Mouse (Mus musculus): ENCODE results near the gene Thtpa. TPM values are rescaled to one million over a fixed set of nuclear protein-coding genes. Genes with fewer than 3 reads are reported as not detected.

Gene Thtpa
- polyA plus RNA-seq, 1 experiment from 2014 or later: 10.5 TPM

GRCm38 (mm10) chr14:55105836-55106809 lies 11.5 kb downstream of the Thtpa start, which contains the start of gene Ap1g2:
Ap1g2 (minus strand) TSS chr14:55106593.
- WGBS: under 1% methylated on average over 39 of the region's 39 CpGs
- Histone ChIP-seq H3K4me3 (ENCODE audit: low read depth, low read length) (peak within 1 kb of the TSS; percentile 54), H3K9ac (ENCODE audit: low read depth, low read length) (peak within 1 kb of the TSS; percentile 70), H3K4me2 (peak within 1 kb of the TSS; percentile 82), H3K36me3 (ENCODE audit: control insufficient read depth, insufficient read depth, low read length) (peaks cover 3% of the 10 kb centered on the region), H3K27ac (ENCODE audit: low read depth, low read length) (peak within 1 kb of the TSS; percentile 35), H3K27me3 (replicated peaks; ENCODE audit: control insufficient read depth, insufficient read depth, low read length) (peaks cover 28% of the 10 kb centered on the region), H3K9me3 (ENCODE audit: control insufficient read depth, low read length) (no peaks in the 10 kb centered on the region), H3K4me1 (replicated peaks; ENCODE audit: control insufficient read depth, insufficient read depth, low read length) (peaks cover 16% of the 10 kb centered on the region; the same call in 1 of the 2 replicates)
- peak; percentile 92 for ATAC-seq (replicated peaks; ENCODE audit: low FRiP score)
- DNase-seq (ENCODE audit: low spot score): peak; percentile 87

DNA sequence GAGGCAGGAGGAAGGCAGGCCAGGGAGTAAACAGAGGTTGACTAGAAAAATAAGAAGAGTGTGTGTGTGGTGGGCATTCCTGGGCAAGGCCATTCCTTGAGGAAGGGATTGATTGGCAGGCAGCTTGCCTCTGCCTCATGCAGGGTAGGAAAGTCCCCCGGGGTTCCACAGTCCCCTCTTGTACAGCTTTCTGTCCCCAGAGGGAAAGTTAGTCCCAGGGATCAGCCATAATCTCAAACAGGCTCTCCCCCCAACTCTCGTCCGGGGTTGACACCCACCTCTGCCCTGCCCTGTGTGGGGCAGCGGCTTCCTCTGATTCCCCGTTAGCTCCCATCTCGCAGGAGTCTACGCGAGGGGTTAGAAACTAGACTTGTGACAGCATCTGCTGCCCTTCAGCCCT lies 12.4 kb downstream of the Thtpa start:
- H3K4me2 ChIP-seq: no peak overlapping the region
- ATAC-seq (replicated peaks; ENCODE audit: low FRiP score) (no peak), DNase-seq (ENCODE audit: low spot score) (no peak)
- H3K9me3 ChIP-seq (ENCODE audit: control insufficient read depth, low read length): no peaks in the 10 kb centered on the region
- peaks cover 3% of the 10 kb centered on the region; the same call in 1 of the 2 replicates for H3K36me3 ChIP-seq (ENCODE audit: control insufficient read depth, insufficient read depth, low read length)
- H3K4me3 ChIP-seq (ENCODE audit: low read depth, low read length): no peak overlapping the region
- H3K27ac ChIP-seq (ENCODE audit: low read depth, low read length): no peak overlapping the region; the same call in 1 of the 2 replicates
- no peak overlapping the region for H3K9ac ChIP-seq (ENCODE audit: low read depth, low read length)
- H3K27me3 ChIP-seq (replicated peaks; ENCODE audit: control insufficient read depth, insufficient read depth, low read length): peaks cover 35% of the 10 kb centered on the region
- 77% methylated on average over 8 of the region's 8 CpGs for WGBS
- peaks cover 16% of the 10 kb centered on the region; the same call in 1 of the 2 replicates for H3K4me1 ChIP-seq (replicated peaks; ENCODE audit: control insufficient read depth, insufficient read depth, low read length)

DNA sequence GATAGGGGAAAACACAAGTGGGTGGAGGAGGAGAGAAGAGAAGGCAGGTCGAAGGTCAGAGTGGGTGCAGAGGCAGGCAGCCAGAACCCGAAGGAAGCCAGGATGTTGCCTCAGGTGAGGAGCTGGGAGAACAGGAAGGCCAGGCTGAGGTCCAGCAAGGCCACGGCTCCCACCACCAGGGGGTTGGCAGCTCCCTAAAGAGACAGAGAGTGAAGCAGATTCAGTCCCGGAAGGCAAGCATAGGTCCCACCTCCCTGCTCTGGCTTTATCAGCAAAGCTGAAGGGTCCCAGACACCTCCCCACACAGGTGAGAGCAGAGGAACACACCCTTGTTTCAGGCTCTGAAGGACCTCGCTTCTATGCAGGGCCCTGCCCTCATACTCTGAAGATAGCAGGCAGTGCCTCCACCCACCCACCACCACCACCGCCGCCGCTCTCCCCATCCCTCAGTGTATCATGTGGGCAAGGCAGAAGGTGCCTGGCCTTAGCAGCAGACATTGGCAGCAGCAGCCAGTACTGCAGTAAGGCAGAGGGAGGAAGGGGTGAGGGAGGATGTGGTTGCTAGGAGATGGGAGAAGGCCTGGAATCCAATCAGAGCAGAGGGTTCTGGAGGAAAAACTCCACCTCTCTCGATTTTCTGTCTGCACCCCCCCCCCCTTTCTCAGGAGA lies 13.8 kb downstream of the Thtpa start:
- Histone ChIP-seq H3K27ac (ENCODE audit: low read depth, low read length) (no peak overlapping the region), H3K9ac (ENCODE audit: low read depth, low read length) (no peak overlapping the region), H3K36me3 (ENCODE audit: control insufficient read depth, insufficient read depth, low read length) (no peaks in the 10 kb centered on the region), H3K27me3 (replicated peaks; ENCODE audit: control insufficient read depth, insufficient read depth, low read length) (peaks cover 46% of the 10 kb centered on the region), H3K4me1 (replicated peaks; ENCODE audit: control insufficient read depth, insufficient read depth, low read length) (peaks cover 16% of the 10 kb centered on the region; the same call in 1 of the 2 replicates), H3K4me3 (ENCODE audit: low read depth, low read length) (no peak overlapping the region), H3K4me2 (no peak overlapping the region), H3K9me3 (ENCODE audit: control insufficient read depth, low read length) (no peaks in the 10 kb centered on the region)
- ATAC-seq (replicated peaks; ENCODE audit: low FRiP score) (0 out of 2 replicates have a peak, but pooled peaks have one; percentile 13), DNase-seq (ENCODE audit: low spot score) (no peak)
- 34% methylated on average over 9 of the region's 9 CpGs for WGBS

DNA sequence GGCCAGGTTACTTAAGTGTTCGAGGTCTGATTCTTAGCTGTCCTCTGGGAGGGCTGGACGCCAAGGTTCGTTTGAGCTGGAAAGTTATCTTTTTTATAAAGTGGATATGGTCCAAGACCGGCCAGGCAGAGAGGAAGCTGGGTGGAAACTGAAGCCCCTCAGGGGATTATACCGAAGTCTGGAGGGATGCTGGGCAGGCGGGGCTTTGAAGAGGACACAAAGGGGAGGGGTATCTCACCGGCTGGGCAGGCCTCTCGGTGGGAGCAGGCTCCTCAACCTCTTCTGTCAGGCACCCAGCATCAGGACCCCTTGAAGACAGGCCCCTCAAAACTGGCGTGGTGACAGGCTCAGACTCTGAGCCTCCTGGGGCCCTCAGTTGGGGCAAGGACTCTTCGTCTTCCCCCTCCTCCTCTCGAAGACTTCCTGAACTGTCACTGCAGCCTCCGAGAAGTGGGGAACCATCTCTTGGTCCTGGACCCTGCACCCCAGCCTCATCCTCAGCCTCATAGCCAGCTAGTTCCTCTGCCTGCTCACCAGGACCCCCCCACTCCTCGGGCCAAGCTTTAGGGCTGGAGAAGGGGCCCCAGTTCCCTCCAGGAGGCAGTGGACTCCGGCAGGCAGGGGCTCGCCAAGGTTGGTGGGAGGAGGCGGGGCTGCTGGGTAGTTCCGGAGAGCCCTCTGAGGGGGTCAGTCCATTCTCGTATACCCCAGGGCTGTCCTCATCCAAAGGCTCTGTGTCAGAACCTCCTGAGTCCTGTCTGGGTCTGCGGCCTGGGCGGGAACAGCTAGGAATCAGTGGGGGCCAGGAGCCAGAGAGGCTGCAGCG lies 14.7 kb downstream of the Thtpa start:
- DNase-seq (ENCODE audit: low spot score) (no peak), ATAC-seq (replicated peaks; ENCODE audit: low FRiP score) (no peak)
- Histone ChIP-seq H3K36me3 (ENCODE audit: control insufficient read depth, insufficient read depth, low read length) (no peaks in the 10 kb centered on the region), H3K4me1 (replicated peaks; ENCODE audit: control insufficient read depth, insufficient read depth, low read length) (peaks cover 19% of the 10 kb centered on the region), H3K27me3 (replicated peaks; ENCODE audit: control insufficient read depth, insufficient read depth, low read length) (peaks cover 55% of the 10 kb centered on the region), H3K9me3 (ENCODE audit: control insufficient read depth, low read length) (no peaks in the 10 kb centered on the region), H3K4me2 (peak overlapping the region; percentile 14; the same call in 1 of the 2 replicates), H3K27ac (ENCODE audit: low read depth, low read length) (no peak overlapping the region), H3K4me3 (ENCODE audit: low read depth, low read length) (no peak overlapping the region), H3K9ac (ENCODE audit: low read depth, low read length) (peak overlapping the region; percentile 37; the same call in 1 of the 2 replicates)
- WGBS: 22% methylated on average over 21 of the region's 21 CpGs

- peaks cover 25% of the 10 kb centered on the region for H3K4me1 ChIP-seq (replicated peaks; ENCODE audit: control insufficient read depth, insufficient read depth, low read length)
- H3K36me3 ChIP-seq (ENCODE audit: control insufficient read depth, insufficient read depth, low read length): no peaks in the 10 kb centered on the region
- H3K9me3 ChIP-seq (ENCODE audit: control insufficient read depth, low read length): no peaks in the 10 kb centered on the region
- H3K4me3 ChIP-seq (ENCODE audit: low read depth, low read length): no peak overlapping the region
- H3K9ac ChIP-seq (ENCODE audit: low read depth, low read length): no peak overlapping the region
- DNase-seq (ENCODE audit: low spot score) (no peak), ATAC-seq (replicated peaks; ENCODE audit: low FRiP score) (no peak)
- H3K4me2 ChIP-seq: no peak overlapping the region
- peaks cover 63% of the 10 kb centered on the region for H3K27me3 ChIP-seq (replicated peaks; ENCODE audit: control insufficient read depth, insufficient read depth, low read length)
- no peak overlapping the region for H3K27ac ChIP-seq (ENCODE audit: low read depth, low read length)
- 21% methylated on average over 9 of the region's 9 CpGs for WGBS
Observed at GRCm38 (mm10) chr14:55110076-55110475, 15.5 kb downstream of the Thtpa start.

DNA sequence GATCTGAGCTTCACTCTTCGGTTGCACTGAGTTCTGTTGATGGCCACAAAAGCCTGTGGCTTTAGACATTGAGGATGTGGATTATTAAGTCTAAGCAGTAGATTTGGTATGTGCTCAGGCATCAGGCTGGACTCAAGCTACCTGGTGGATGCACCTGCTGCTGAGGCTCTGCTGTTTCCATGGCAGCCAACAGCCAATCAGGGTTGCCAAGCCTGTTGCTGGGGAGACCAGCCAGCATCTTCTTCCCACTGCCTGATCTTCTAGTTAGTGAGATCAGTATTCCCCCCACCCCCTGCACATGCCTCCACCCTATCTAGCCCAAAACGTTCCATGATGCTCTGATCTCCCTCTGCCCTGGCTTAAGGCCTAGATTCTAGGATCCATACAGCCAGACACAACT lies 17.1 kb downstream of the Thtpa start:
- no peak overlapping the region for H3K4me2 ChIP-seq
- H3K4me1 ChIP-seq (replicated peaks; ENCODE audit: control insufficient read depth, insufficient read depth, low read length): peaks cover 23% of the 10 kb centered on the region
- H3K4me3 ChIP-seq (ENCODE audit: low read depth, low read length): no peak overlapping the region
- WGBS: 63% methylated on average over 2 of the region's 2 CpGs
- H3K27me3 ChIP-seq (replicated peaks; ENCODE audit: control insufficient read depth, insufficient read depth, low read length): peaks cover 80% of the 10 kb centered on the region
- DNase-seq (ENCODE audit: low spot score) (no peak), ATAC-seq (replicated peaks; ENCODE audit: low FRiP score) (no peak)
- H3K36me3 ChIP-seq (ENCODE audit: control insufficient read depth, insufficient read depth, low read length): no peaks in the 10 kb centered on the region
- H3K9me3 ChIP-seq (ENCODE audit: control insufficient read depth, low read length): no peaks in the 10 kb centered on the region
- no peak overlapping the region for H3K9ac ChIP-seq (ENCODE audit: low read depth, low read length)
- H3K27ac ChIP-seq (ENCODE audit: low read depth, low read length): no peak overlapping the region

GRCm38 (mm10) chr14:55113351-55113974 lies 18.9 kb downstream of the Thtpa start:
- Histone ChIP-seq H3K4me1 (replicated peaks; ENCODE audit: control insufficient read depth, insufficient read depth, low read length) (peaks cover 20% of the 10 kb centered on the region), H3K4me2 (peak overlapping the region; percentile 38)
- no peak for ATAC-seq (replicated peaks; ENCODE audit: low FRiP score)

More at GRCm38 (mm10) chr14:55113351-55113974, 18.9 kb downstream of the Thtpa start:
- Histone ChIP-seq H3K9ac (ENCODE audit: low read depth, low read length) (no peak overlapping the region), H3K27ac (ENCODE audit: low read depth, low read length) (no peak overlapping the region), H3K4me3 (ENCODE audit: low read depth, low read length) (no peak overlapping the region), H3K36me3 (ENCODE audit: control insufficient read depth, insufficient read depth, low read length) (no peaks in the 10 kb centered on the region), H3K27me3 (replicated peaks; ENCODE audit: control insufficient read depth, insufficient read depth, low read length) (peaks cover 89% of the 10 kb centered on the region), H3K9me3 (ENCODE audit: control insufficient read depth, low read length) (no peaks in the 10 kb centered on the region)
- WGBS: 52% methylated on average over 51 of the region's 51 CpGs
- no peak for DNase-seq (ENCODE audit: low spot score)
